Mouse (Mus musculus) lung, postnatal 36 days (tissue): ENCODE measurements around the gene Wdr66.

Experiments used
- DNase-seq: peaks from one replicate; pipeline ENCODE4 v3.0.0; 2022; ENCODE audit warnings: mixed read lengths

The Wdr66 gene

GRCm38 (mm10) chr5:123362911-123363310, 111.0 kb downstream of the Wdr66 start:
- DNase-seq, result no peak

- DNase-seq, result peak; percentile 85
Measured at GRCm38 (mm10) chr5:123364302-123364971, 112.5 kb downstream of the Wdr66 start.

GRCm38 (mm10) chr5:123368869-123369488, 117.1 kb downstream of the Wdr66 start:
- DNase-seq, result peak; percentile 59

- no peak for DNase-seq
Measured at GRCm38 (mm10) chr5:123370049-123370448, 118.1 kb downstream of the Wdr66 start.

- no peak for DNase-seq
Measured at GRCm38 (mm10) chr5:123375262-123375661, 123.4 kb downstream of the Wdr66 start.

GRCm38 (mm10) chr5:123375793-123376452, 124.0 kb downstream of the Wdr66 start:
- no peak for DNase-seq

GRCm38 (mm10) chr5:123376569-123376968, 124.7 kb downstream of the Wdr66 start:
- peak; percentile 85 for DNase-seq
